Mouse (Mus musculus): ENCODE data around the gene Cdiptos. TPM values are rescaled to one million over a fixed set of nuclear protein-coding genes. Genes with fewer than 3 reads are reported as not detected.

Gene Cdiptos
- polyA plus RNA-seq, 1 experiment from 2014 or later, result 1.6 TPM

Other genes starting within 250 kb of the Cdiptos start
- gene Mapk3, start 216.5 kb downstream of the Cdiptos start, polyA plus RNA-seq (2015; fragmentation: Nextera tagmentation; extraction: Ambion mirVana), result 77.9 and 79.5 TPM in 2 replicates
- gene Gdpd3, start 209.8 kb downstream of the Cdiptos start, polyA plus RNA-seq (2015; fragmentation: Nextera tagmentation; extraction: Ambion mirVana), result 1.8 and 2.0 TPM in 2 replicates
- gene Ypel3, start 199.1 kb downstream of the Cdiptos start, polyA plus RNA-seq (2015; fragmentation: Nextera tagmentation; extraction: Ambion mirVana), result 95.8 and 101 TPM in 2 replicates
- 0.29 and 0.78 TPM in 2 replicates for gene Tbx6, start 194.6 kb downstream of the Cdiptos start, polyA plus RNA-seq (2015; fragmentation: Nextera tagmentation; extraction: Ambion mirVana)
- 267 and 271 TPM in 2 replicates for gene Ppp4c, start 183.6 kb downstream of the Cdiptos start, polyA plus RNA-seq (2015; fragmentation: Nextera tagmentation; extraction: Ambion mirVana)
- gene Fam57b, start 178.4 kb downstream of the Cdiptos start, polyA plus RNA-seq (2015; fragmentation: Nextera tagmentation; extraction: Ambion mirVana), result 0.19 and 0.52 TPM in 2 replicates
- gene 4930451I11Rik, start 144.5 kb downstream of the Cdiptos start, polyA plus RNA-seq (2015; fragmentation: Nextera tagmentation; extraction: Ambion mirVana), result not detected in 2 replicates
- gene Doc2a, start 128.7 kb downstream of the Cdiptos start, polyA plus RNA-seq (2015; fragmentation: Nextera tagmentation; extraction: Ambion mirVana), result 7.8 and 8.7 TPM in 2 replicates
- 32.6 and 42.7 TPM in 2 replicates for gene Hirip3, start 114.1 kb downstream of the Cdiptos start, polyA plus RNA-seq (2015; fragmentation: Nextera tagmentation; extraction: Ambion mirVana)
- 75.3 and 88.0 TPM in 2 replicates for gene Ino80e, start 113.7 kb downstream of the Cdiptos start, polyA plus RNA-seq (2015; fragmentation: Nextera tagmentation; extraction: Ambion mirVana)
- 58.6 and 59.9 TPM in 2 replicates for gene Taok2, start 91.4 kb downstream of the Cdiptos start, polyA plus RNA-seq (2015; fragmentation: Nextera tagmentation; extraction: Ambion mirVana)
- 33.8 and 34.1 TPM in 2 replicates for gene Tmem219, start 53.2 kb downstream of the Cdiptos start, polyA plus RNA-seq (2015; fragmentation: Nextera tagmentation; extraction: Ambion mirVana)
- 16.5 and 17.7 TPM in 2 replicates for gene Kctd13, start 47.2 kb downstream of the Cdiptos start, polyA plus RNA-seq (2015; fragmentation: Nextera tagmentation; extraction: Ambion mirVana)
- 0.12 and 0.24 TPM in 2 replicates for gene Asphd1, start 26.5 kb downstream of the Cdiptos start, polyA plus RNA-seq (2015; fragmentation: Nextera tagmentation; extraction: Ambion mirVana)
- gene Sez6l2, start 25.5 kb downstream of the Cdiptos start, polyA plus RNA-seq (2015; fragmentation: Nextera tagmentation; extraction: Ambion mirVana), result 0.86 and 1.6 TPM in 2 replicates
- 135 and 137 TPM in 2 replicates for gene Cdipt, start 184 bp downstream of the Cdiptos start, polyA plus RNA-seq (2015; fragmentation: Nextera tagmentation; extraction: Ambion mirVana)
- gene Mvp, start 38.5 kb upstream of the Cdiptos start, polyA plus RNA-seq (2015; fragmentation: Nextera tagmentation; extraction: Ambion mirVana), result 19.7 and 21.4 TPM in 2 replicates
- 1.2 TPM in 1 of 2 replicates, not detected in the other for gene Pagr1b, start 40.4 kb upstream of the Cdiptos start, polyA plus RNA-seq (2015; fragmentation: Nextera tagmentation; extraction: Ambion mirVana)
- 61.3 and 88.7 TPM in 2 replicates for gene Pagr1a, start 41.3 kb upstream of the Cdiptos start, polyA plus RNA-seq (2015; fragmentation: Nextera tagmentation; extraction: Ambion mirVana)
- gene Gm42742, start 45.0 kb upstream of the Cdiptos start, polyA plus RNA-seq (2015; fragmentation: Nextera tagmentation; extraction: Ambion mirVana), result 34.7 and 51.6 TPM in 2 replicates
- gene Prrt2, start 45.1 kb upstream of the Cdiptos start, polyA plus RNA-seq (2015; fragmentation: Nextera tagmentation; extraction: Ambion mirVana), result 5.4 and 6.0 TPM in 2 replicates
- 47.9 and 48.1 TPM in 2 replicates for gene Maz, start 50.9 kb upstream of the Cdiptos start, polyA plus RNA-seq (2015; fragmentation: Nextera tagmentation; extraction: Ambion mirVana)
- 145 and 150 TPM in 2 replicates for gene Kif22, start 66.4 kb upstream of the Cdiptos start, polyA plus RNA-seq (2015; fragmentation: Nextera tagmentation; extraction: Ambion mirVana)
- not detected in 2 replicates for gene Zg16, start 111.2 kb upstream of the Cdiptos start, polyA plus RNA-seq (2015; fragmentation: Nextera tagmentation; extraction: Ambion mirVana)
- 5.3 and 5.4 TPM in 2 replicates for gene AI467606, start 115.3 kb upstream of the Cdiptos start, polyA plus RNA-seq (2015; fragmentation: Nextera tagmentation; extraction: Ambion mirVana)
- gene Qprt, start 146.1 kb upstream of the Cdiptos start, polyA plus RNA-seq (2015; fragmentation: Nextera tagmentation; extraction: Ambion mirVana), result 24.4 and 26.2 TPM in 2 replicates
- 0.21 and 0.32 TPM in 2 replicates for gene Spn, start 161.7 kb upstream of the Cdiptos start, polyA plus RNA-seq (2015; fragmentation: Nextera tagmentation; extraction: Ambion mirVana)
- 66.9 and 68.7 TPM in 2 replicates for gene Cd2bp2, start 220.0 kb upstream of the Cdiptos start, polyA plus RNA-seq (2015; fragmentation: Nextera tagmentation; extraction: Ambion mirVana)
- 23.2 and 25.8 TPM in 2 replicates for gene Tbc1d10b, start 232.4 kb upstream of the Cdiptos start, polyA plus RNA-seq (2015; fragmentation: Nextera tagmentation; extraction: Ambion mirVana)
- 26.7 and 28.8 TPM in 2 replicates for gene Mylpf, start 232.8 kb upstream of the Cdiptos start, polyA plus RNA-seq (2015; fragmentation: Nextera tagmentation; extraction: Ambion mirVana)

Data from kidney, embryonic 16.5 days (tissue).